10 mouse cellular contexts compared by ENCODE assay signal in genomic region chr19:55469301-55470051, GRCm38 (mm10).
DNase-seq lines count a peak whose midpoint lies in the region; ATAC-seq lines count a peak whose summit lies in the region.
"Had no signal": no experiment of that assay in that cellular context is flagged by ENCODE, and none has a peak within 500 bp of the region (broad histone marks: within the 10 kb centered on the region; RNA-seq: fewer than 3 reads in every experiment).

No protein-coding gene starts in this region.

- peak; percentile 79 for ATAC-seq in frontal cortex, adult (ENCODE audit: low TSS enrichment)
- ATAC-seq in lung, embryonic 15.5 days (ENCODE audit: borderline replicate concordance, extremely low read depth, low FRiP score, low TSS enrichment), result no peak
- peak; percentile 70; the same call in 1 of the 2 replicates for ATAC-seq in liver, embryonic 16.5 days (ENCODE audit: low read depth)
- no peak; the same call in 1 of the 2 replicates for ATAC-seq in stomach, embryonic 14.5 days (ENCODE audit: insufficient number of reproducible peaks, insufficient read depth, low FRiP score, low read depth)

- no peak for DNase-seq in frontal cortex, postnatal 10 days (ENCODE audit: low spot score in 2 of 2)
- DNase-seq in lung, postnatal 10 days, result no peak
- no peak for DNase-seq in Muller cell, postnatal 12 days (ENCODE audit: inconsistent ontology term)
- no peak for DNase-seq in right cerebral cortex, postnatal 14 days

- no peaks in the 10 kb centered on the region for H3K27me3 ChIP-seq in lung, embryonic 15.5 days
- H3K27me3 ChIP-seq in liver, embryonic 16.5 days (ENCODE audit: control insufficient read depth, insufficient read depth, low read depth, low read length), result no peaks in the 10 kb centered on the region
- H3K27me3 ChIP-seq in stomach, embryonic 14.5 days (ENCODE audit: control insufficient read depth, insufficient read depth, low read length), result no peaks in the 10 kb centered on the region
- H3K27me3 ChIP-seq: heart, embryonic 15.5 days; limb, embryonic 15.5 days had no signal

- no peaks in the 10 kb centered on the region for H3K9me3 ChIP-seq in lung, embryonic 15.5 days
- H3K9me3 ChIP-seq in liver, embryonic 16.5 days (replicated peaks; ENCODE audit: control insufficient read depth, low read length), result no peaks in the 10 kb centered on the region
- H3K9me3 ChIP-seq in stomach, embryonic 14.5 days (ENCODE audit: control insufficient read depth, low read depth, low read length), result no peaks in the 10 kb centered on the region
- H3K9me3 ChIP-seq: heart, embryonic 15.5 days; limb, embryonic 15.5 days had no signal

- H3K36me3 ChIP-seq in lung, embryonic 15.5 days, result no peaks in the 10 kb centered on the region
- no peaks in the 10 kb centered on the region for H3K36me3 ChIP-seq in liver, embryonic 16.5 days (ENCODE audit: control insufficient read depth, insufficient read depth)
- no peaks in the 10 kb centered on the region for H3K36me3 ChIP-seq in stomach, embryonic 14.5 days (ENCODE audit: control insufficient read depth, insufficient read depth, low read length)
- H3K36me3 ChIP-seq: heart, embryonic 15.5 days; limb, embryonic 15.5 days had no signal

- peaks cover 17% of the 10 kb centered on the region for H3K4me1 ChIP-seq in lung, embryonic 15.5 days
- H3K4me1 ChIP-seq in liver, embryonic 16.5 days (ENCODE audit: control insufficient read depth, low read depth, low read length), result no peaks in the 10 kb centered on the region
- H3K4me1 ChIP-seq in stomach, embryonic 14.5 days (ENCODE audit: control insufficient read depth, insufficient read depth, low read length), result peaks cover 15% of the 10 kb centered on the region; the same call in 1 of the 2 replicates

- 44% methylated on average over 21 of the region's 21 CpGs for WGBS in lung, embryonic 15.5 days
- WGBS in liver, embryonic 16.5 days (ENCODE audit: insufficient replicate concordance), result 71% methylated on average over 21 of the region's 21 CpGs
- 47% methylated on average over 21 of the region's 21 CpGs for WGBS in stomach, embryonic 14.5 days

- H3K9ac ChIP-seq in lung, embryonic 15.5 days, result no peak overlapping the region
- H3K9ac ChIP-seq in liver, embryonic 16.5 days (ENCODE audit: low read depth, low read length), result no peak overlapping the region
- H3K9ac ChIP-seq in stomach, embryonic 14.5 days (replicated peaks; ENCODE audit: low read depth, low read length), result no peak overlapping the region
- H3K9ac ChIP-seq: heart, embryonic 15.5 days; limb, embryonic 15.5 days had no signal

- H3K4me2 ChIP-seq in lung, embryonic 15.5 days, result peak overlapping the region; percentile 32; the same call in 1 of the 2 replicates
- H3K4me2 ChIP-seq in liver, embryonic 16.5 days (ENCODE audit: low read depth, low read length), result peak overlapping the region; percentile 22; the same call in 1 of the 2 replicates
- peak overlapping the region; percentile 27 for H3K4me2 ChIP-seq in stomach, embryonic 14.5 days (replicated peaks; ENCODE audit: low read depth, low read length)
- H3K4me2 ChIP-seq: heart, embryonic 15.5 days; limb, embryonic 15.5 days had no signal

- H3K4me3 ChIP-seq in lung, embryonic 15.5 days, result no peak overlapping the region
- no peak overlapping the region for H3K4me3 ChIP-seq in liver, embryonic 16.5 days (ENCODE audit: low read depth, low read length)
- H3K4me3 ChIP-seq in stomach, embryonic 14.5 days (ENCODE audit: low read depth, low read length), result no peak overlapping the region
- H3K4me3 ChIP-seq: heart, embryonic 15.5 days; limb, embryonic 15.5 days had no signal

- H3K27ac ChIP-seq in lung, embryonic 15.5 days, result no peak overlapping the region
- no peak overlapping the region for H3K27ac ChIP-seq in liver, embryonic 16.5 days (ENCODE audit: low read length)
- no peak overlapping the region for H3K27ac ChIP-seq in stomach, embryonic 14.5 days (ENCODE audit: low read length)
- H3K27ac ChIP-seq: heart, embryonic 15.5 days; limb, embryonic 15.5 days had no signal

Comparison
In these comparisons a context has a peak if more than half of its experiments do, and no peak if none do; other contexts are left out.
1. ATAC-seq: peak in frontal cortex, adult (single experiment) and liver, embryonic 16.5 days (single experiment); none in lung, embryonic 15.5 days (single experiment) and stomach, embryonic 14.5 days (single experiment).
2. Peak in every context shown above with its lines, with median percentiles within 50 percentile points of each other: H3K4me2 ChIP-seq.